Mouse (Mus musculus): ENCODE data around the gene Gcgr.

DNA sequence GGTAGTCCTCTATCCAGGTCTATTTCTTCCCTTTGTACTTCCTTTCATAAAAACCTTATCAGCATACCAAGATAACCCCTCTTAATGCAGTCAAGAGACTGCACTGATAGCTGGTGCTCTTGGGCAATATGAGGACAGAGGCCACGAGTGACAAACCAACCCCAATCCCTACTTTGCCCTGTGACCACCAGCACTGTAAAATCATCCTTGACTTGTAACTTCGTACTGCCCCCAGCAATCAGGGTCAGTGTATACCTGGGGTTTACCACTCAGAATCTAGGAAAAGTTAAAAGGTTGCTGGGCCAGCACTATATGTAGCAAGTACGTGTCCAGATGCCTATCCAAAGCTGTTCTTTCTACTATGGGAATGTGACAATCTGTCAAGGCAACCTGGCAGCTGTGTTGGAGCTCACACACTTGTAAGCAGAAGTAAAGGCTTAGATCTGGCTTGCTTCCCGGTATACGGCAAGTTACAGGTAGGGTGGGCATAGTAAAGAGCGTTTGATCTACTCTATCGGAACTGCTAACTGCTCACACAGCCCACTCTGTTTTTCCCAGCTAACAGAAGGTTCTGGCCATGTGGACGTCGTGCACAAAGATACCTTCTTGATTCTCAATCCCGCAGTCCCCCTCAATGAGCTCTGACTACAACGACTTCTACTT lies 41.4 kb downstream of the Gcgr start:
- TF ChIP-seq TAL1 (IDR thresholded peaks at IDR 0.05; ENCODE audit: low read length) = no peak
- no peak for TF ChIP-seq GATA1 (IDR thresholded peaks at IDR 0.05; ENCODE audit: low read length)

Measured in erythroblast, embryonic 14.5 days (primary cell).